Mouse (Mus musculus) kidney, postnatal 0 days (tissue): ENCODE results near the gene Pnma5. TPM values are rescaled to one million over a fixed set of nuclear protein-coding genes. Genes with fewer than 3 reads are reported as not detected.
A peak's percentile ranks its signal among the peaks of the same experiment; 100 is the strongest.

Experiments
- ATAC-seq: fragments of 200-750 bp; cut with Nextera tagmentation; replicated peaks from 2 replicates; pipeline ENCODE4 v1.8.0; 2017; ENCODE audit warnings: low read depth, moderate number of reproducible peaks, moderate TSS enrichment, moderate library complexity; ENCODE audit not compliant: low FRiP score
- DNase-seq: peaks from one replicate; pipeline ENCODE4 v3.0.0-alpha.2; 2016; ENCODE audit warnings: low spot score
- H3K27ac ChIP-seq: fragments of 300-500 bp; sonication (generic); 2 replicates; pipeline ENCODE4 v1.5.1; 2014; ENCODE audit warnings: mild to moderate bottlenecking
- H3K27me3 ChIP-seq: fragments of 300-500 bp; sonication (generic); 2 replicates; pipeline ENCODE4 v1.6.1; 2014; ENCODE audit warnings: low read length, mixed read lengths; ENCODE audit not compliant: insufficient read depth
- H3K36me3 ChIP-seq: fragments of 300-500 bp; sonication (generic); 2 replicates; pipeline ENCODE4 v1.6.1; 2014; ENCODE audit warnings: low read length, mixed read lengths; ENCODE audit not compliant: insufficient read depth
- H3K4me1 ChIP-seq: fragments of 300-500 bp; sonication (generic); replicated peaks from 2 replicates; pipeline ENCODE4 v1.6.1; 2014; ENCODE audit warnings: antibody characterized with exemption, low read length, mixed read lengths; ENCODE audit not compliant: insufficient read depth
- H3K4me2 ChIP-seq: fragments of 300-500 bp; sonication (generic); 2 replicates; pipeline ENCODE4 v1.6.1; 2014; ENCODE audit warnings: mild to moderate bottlenecking, low read length, moderate library complexity, mixed read lengths
- H3K4me3 ChIP-seq: fragments of 300-500 bp; sonication (generic); replicated peaks from 2 replicates; pipeline ENCODE4 v1.5.1; 2014; ENCODE audit warnings: low read depth, low read length
- H3K9ac ChIP-seq: fragments of 300-500 bp; sonication (generic); 2 replicates; pipeline ENCODE4 v1.6.1; 2014; ENCODE audit warnings: low read depth, low read length
- H3K9me3 ChIP-seq: fragments of 300-500 bp; sonication (generic); replicated peaks from 2 replicates; pipeline ENCODE4 v1.6.1; 2016; ENCODE audit warnings: low read length, inconsistent platforms, mixed read lengths
- CTCF ChIP-seq: IDR thresholded peaks from 2 replicates; pipeline ENCODE4 v1.5.1; 2016; ENCODE audit warnings: antibody characterized with exemption, low read depth, mild to moderate bottlenecking, moderate library complexity
- WGBS: fragments of 180-500 bp; shearing (Covaris S2); extraction: QIAGEN DNeasy Blood & Tissue Kit; methylation state at CpG from one replicate; pipeline ENCODE4 v1.1.7; 2014; 5-methylcytosine and 5-hydroxymethylcytosine counted together
- microRNA counts: library from miRNA; unstranded; fragments of <30 nt; microRNA quantifications from one replicate; lab custom pipeline; 2015
- microRNA-seq: library from miRNA; unstranded; fragments of <30 nt; microRNA quantifications from one replicate; pipeline ENCODE4, GENCODE M21; 2016
- polyA plus RNA-seq: library from polyadenylated mRNA; unstranded; fragments of >200 nt; fragmentation: Nextera tagmentation; extraction: Ambion mirVana; gene quantifications from 2 replicates; pipeline ENCODE4 v1.2.1, GENCODE M21; 2015

Gene Pnma5
- polyA plus RNA-seq, 1 experiment from 2014 or later, result not detected

DNA sequence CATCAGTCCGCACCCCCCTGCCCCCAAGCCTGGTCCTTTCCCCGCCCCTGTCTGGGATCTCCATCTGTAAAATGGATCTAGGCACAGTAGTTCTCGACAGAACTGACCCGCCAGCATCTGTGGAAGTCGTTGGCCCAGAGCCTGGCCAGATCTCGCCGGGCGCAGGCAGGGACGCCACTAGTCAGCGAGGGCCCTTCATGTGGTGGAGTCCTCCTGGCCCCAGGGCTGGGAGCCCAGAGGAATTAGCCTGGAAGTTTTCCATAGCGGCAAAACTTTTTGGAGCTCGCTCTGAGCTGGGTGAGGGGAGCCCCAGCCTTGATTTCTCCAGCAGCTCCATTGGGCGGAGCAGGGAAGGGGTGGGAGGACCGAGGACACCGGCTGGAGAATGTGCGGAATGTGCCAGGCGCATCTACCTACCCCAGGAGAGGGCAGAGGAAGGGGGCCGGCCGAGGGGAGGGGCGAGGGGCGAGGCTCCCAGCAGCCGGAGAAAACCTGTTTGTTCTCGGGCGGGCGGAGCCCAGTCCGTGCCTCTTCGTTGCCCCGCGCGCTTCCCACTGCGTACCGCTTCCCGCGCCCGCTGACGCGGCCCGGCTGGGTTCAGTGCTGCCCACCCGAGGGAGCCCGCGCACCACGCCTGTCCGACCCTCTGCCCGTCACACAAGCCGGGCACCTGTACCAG is 49.9 kb downstream of the Pnma5 start, which contains the start of gene Zfp185:
TSS of gene Zfp185 (plus strand) at position 499 of the 679 bp plus-strand sequence.
- no peaks in the 10 kb centered on the region for H3K4me1 ChIP-seq
- 0 out of 2 replicates have a peak within 1 kb of the TSS, but pooled peaks have one; percentile 37 for H3K9ac ChIP-seq
- TF ChIP-seq CTCF, result no peak
- peak within 1 kb of the TSS; percentile 36 for H3K4me3 ChIP-seq
- H3K36me3 ChIP-seq, result no peaks in the 10 kb centered on the region
- 24% methylated on average over 41 of the region's 45 CpGs for WGBS
- no peaks in the 10 kb centered on the region for H3K9me3 ChIP-seq
- H3K27ac ChIP-seq, result no peak within 1 kb of the TSS
- no peaks in the 10 kb centered on the region for H3K27me3 ChIP-seq
- peak; percentile 94 for ATAC-seq
- DNase-seq, result peak; percentile 51
- peak within 1 kb of the TSS; percentile 65 for H3K4me2 ChIP-seq

DNA sequence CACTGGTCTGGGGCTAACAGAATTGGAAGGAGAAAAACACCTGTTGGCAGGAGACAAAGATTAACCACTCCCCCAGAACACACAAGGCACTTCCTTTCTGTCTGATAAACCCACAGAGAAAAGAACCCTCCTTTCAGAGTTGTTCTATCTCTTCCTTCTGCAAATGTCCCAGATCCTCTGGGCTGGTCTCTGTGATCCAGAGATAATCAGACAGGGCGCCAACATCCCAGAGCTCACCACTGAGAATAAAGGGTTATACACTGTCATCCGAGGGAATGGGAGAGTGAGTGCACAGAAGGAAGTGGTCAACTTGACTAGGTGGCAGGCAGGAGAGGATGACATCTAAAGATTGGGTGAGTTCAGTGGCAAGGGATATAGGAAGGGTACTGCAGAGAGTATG is 51.3 kb downstream of the Pnma5 start:
- no peak overlapping the region for H3K4me2 ChIP-seq
- no peaks in the 10 kb centered on the region for H3K27me3 ChIP-seq
- no peak overlapping the region for H3K9ac ChIP-seq
- no peak overlapping the region for H3K4me3 ChIP-seq
- ATAC-seq (no peak), DNase-seq (no peak)
- no peaks in the 10 kb centered on the region for H3K36me3 ChIP-seq
- no peaks in the 10 kb centered on the region for H3K4me1 ChIP-seq
- H3K27ac ChIP-seq, result no peak overlapping the region
- WGBS, result 89% methylated on average over 2 of the region's 2 CpGs
- no peak for TF ChIP-seq CTCF
- H3K9me3 ChIP-seq, result no peaks in the 10 kb centered on the region

MicroRNA genes within 50 kb of the gene (microRNA counts, 519-probe panel; counts per million panel counts)
- 330 counts per million, percentile 68 among the panel's probes with 10 or more counts for microRNA mmu-miR-2137 (lab: Ali Mortazavi, UCI)

Small RNAs within 50 kb of the gene (microRNA-seq; reads per million reads assigned to microRNA genes)
- 1.0 reads per million for gene Mir2137

Other genes starting within 250 kb of the Pnma5 start
- gene Gabrq, start 211.9 kb downstream of the Pnma5 start, polyA plus RNA-seq, result 0.04 TPM in 2 replicates
- gene Cetn2, start 118.7 kb downstream of the Pnma5 start, polyA plus RNA-seq, result 121 and 125 TPM in 2 replicates
- 32.3 and 33.7 TPM in 2 replicates for gene Nsdhl, start 118.5 kb downstream of the Pnma5 start, polyA plus RNA-seq
- 8.2 and 8.7 TPM in 2 replicates for gene Zfp185, start 49.8 kb downstream of the Pnma5 start, polyA plus RNA-seq
- 0.04 and 0.06 TPM in 2 replicates for gene Pnma3, start 27.7 kb upstream of the Pnma5 start, polyA plus RNA-seq
- 0.79 and 3.6 TPM in 2 replicates for gene Xlr4a, start 45.4 kb upstream of the Pnma5 start, polyA plus RNA-seq
- 1.7 and 7.6 TPM in 2 replicates for gene Xlr3a, start 60.0 kb upstream of the Pnma5 start, polyA plus RNA-seq
- gene Gm14685, start 79.9 kb upstream of the Pnma5 start, polyA plus RNA-seq, result 0.07 TPM in 1 of 2 replicates, not detected in the other
- 0.13 and 0.21 TPM in 2 replicates for gene Xlr5b, start 111.7 kb upstream of the Pnma5 start, polyA plus RNA-seq
- gene DXBay18, start 112.3 kb upstream of the Pnma5 start, polyA plus RNA-seq, result not detected in 2 replicates
- gene Spin2d, start 139.9 kb upstream of the Pnma5 start, polyA plus RNA-seq, result not detected in 2 replicates
- 1.2 and 26.3 TPM in 2 replicates for gene Xlr3b, start 155.1 kb upstream of the Pnma5 start, polyA plus RNA-seq
- gene Xlr4b, start 177.2 kb upstream of the Pnma5 start, polyA plus RNA-seq, result 2.8 TPM in 1 of 2 replicates, not detected in the other
- 15.1 and 16.6 TPM in 2 replicates for gene F8a, start 191.2 kb upstream of the Pnma5 start, polyA plus RNA-seq
- gene Xlr4c, start 206.0 kb upstream of the Pnma5 start, polyA plus RNA-seq, result 0.14 TPM in 1 of 2 replicates, not detected in the other
- 0.09 TPM in 1 of 2 replicates, not detected in the other for gene Xlr3c, start 228.3 kb upstream of the Pnma5 start, polyA plus RNA-seq